Mouse (Mus musculus) limb, embryonic 10.5 days (tissue): ENCODE results near the gene Astn1. TPM values are rescaled to one million over a fixed set of nuclear protein-coding genes. Genes with fewer than 3 reads are reported as not detected.

Experiments used
- DNase-seq: peaks from one replicate; pipeline ENCODE4 v3.0.0-alpha.2; 2017; ENCODE audit warnings: low spot score
- H3K27ac ChIP-seq: fragments of 300-500 bp; sonication (generic); 2 replicates; pipeline ENCODE4 v1.5.1; 2016; ENCODE audit warnings: mild to moderate bottlenecking
- H3K27me3 ChIP-seq: fragments of 300-500 bp; sonication (generic); 2 replicates; pipeline ENCODE4 v1.6.1; 2016; ENCODE audit warnings: low read depth, mild to moderate bottlenecking; ENCODE audit not compliant: poor library complexity, severe bottlenecking
- H3K36me3 ChIP-seq: fragments of 300-500 bp; sonication (generic); 2 replicates; pipeline ENCODE4 v1.6.1; 2016; ENCODE audit warnings: mild to moderate bottlenecking, moderate library complexity
- H3K4me1 ChIP-seq: fragments of 300-500 bp; sonication (generic); 2 replicates; pipeline ENCODE4 v1.6.1; 2016
- H3K4me3 ChIP-seq: fragments of 300-500 bp; sonication (generic); 2 replicates; pipeline ENCODE4 v1.5.1; 2016; ENCODE audit warnings: mild to moderate bottlenecking, moderate library complexity
- H3K9me3 ChIP-seq: fragments of 300-500 bp; sonication (generic); replicated peaks from 2 replicates; pipeline ENCODE4 v1.6.1; 2016; ENCODE audit warnings: mild to moderate bottlenecking
- WGBS: fragments of 180-500 bp; shearing (Covaris S2); methylation state at CpG from one replicate; pipeline ENCODE4 v1.1.7; 2016; 5-methylcytosine and 5-hydroxymethylcytosine counted together
- polyA plus RNA-seq: library from polyadenylated mRNA; unstranded; fragments of >200 nt; fragmentation: Nextera tagmentation; extraction: Ambion mirVana; gene quantifications from 2 replicates; pipeline ENCODE4 v1.2.1, GENCODE M21; 2016

Astn1 gene
- polyA plus RNA-seq, 1 experiment from 2014 or later: 2.8 TPM

- no peaks in the 10 kb centered on the region for H3K36me3 ChIP-seq
- H3K9me3 ChIP-seq: no peaks in the 10 kb centered on the region
- 42% methylated on average over 3 of the region's 3 CpGs for WGBS
- H3K4me1 ChIP-seq: peaks cover 15% of the 10 kb centered on the region; the same call in 1 of the 2 replicates
- no peak overlapping the region for H3K27ac ChIP-seq
- no peaks in the 10 kb centered on the region for H3K27me3 ChIP-seq
- H3K4me3 ChIP-seq: no peak overlapping the region
- peak; percentile 73 for DNase-seq
These were observed 308.0 kb downstream of the Astn1 start for GRCm38 (mm10) chr1:158669971-158670592.

- 58% methylated on average over 1 of the region's 1 CpGs for WGBS
- no peak overlapping the region for H3K4me3 ChIP-seq
- H3K27me3 ChIP-seq: no peaks in the 10 kb centered on the region
- H3K4me1 ChIP-seq: no peaks in the 10 kb centered on the region
- no peak for DNase-seq
- no peaks in the 10 kb centered on the region for H3K9me3 ChIP-seq
- no peaks in the 10 kb centered on the region for H3K36me3 ChIP-seq
- no peak overlapping the region for H3K27ac ChIP-seq
These were observed 325.7 kb downstream of the Astn1 start for GRCm38 (mm10) chr1:158687726-158688125.

- Histone ChIP-seq H3K36me3 (no peaks in the 10 kb centered on the region), H3K27me3 (no peaks in the 10 kb centered on the region), H3K27ac (no peak overlapping the region), H3K4me3 (no peak overlapping the region), H3K4me1 (no peaks in the 10 kb centered on the region), H3K9me3 (no peaks in the 10 kb centered on the region)
- DNase-seq: no peak
- 69% methylated on average over 3 of the region's 3 CpGs for WGBS
These were observed 335.4 kb downstream of the Astn1 start for GRCm38 (mm10) chr1:158697423-158697822.

DNA sequence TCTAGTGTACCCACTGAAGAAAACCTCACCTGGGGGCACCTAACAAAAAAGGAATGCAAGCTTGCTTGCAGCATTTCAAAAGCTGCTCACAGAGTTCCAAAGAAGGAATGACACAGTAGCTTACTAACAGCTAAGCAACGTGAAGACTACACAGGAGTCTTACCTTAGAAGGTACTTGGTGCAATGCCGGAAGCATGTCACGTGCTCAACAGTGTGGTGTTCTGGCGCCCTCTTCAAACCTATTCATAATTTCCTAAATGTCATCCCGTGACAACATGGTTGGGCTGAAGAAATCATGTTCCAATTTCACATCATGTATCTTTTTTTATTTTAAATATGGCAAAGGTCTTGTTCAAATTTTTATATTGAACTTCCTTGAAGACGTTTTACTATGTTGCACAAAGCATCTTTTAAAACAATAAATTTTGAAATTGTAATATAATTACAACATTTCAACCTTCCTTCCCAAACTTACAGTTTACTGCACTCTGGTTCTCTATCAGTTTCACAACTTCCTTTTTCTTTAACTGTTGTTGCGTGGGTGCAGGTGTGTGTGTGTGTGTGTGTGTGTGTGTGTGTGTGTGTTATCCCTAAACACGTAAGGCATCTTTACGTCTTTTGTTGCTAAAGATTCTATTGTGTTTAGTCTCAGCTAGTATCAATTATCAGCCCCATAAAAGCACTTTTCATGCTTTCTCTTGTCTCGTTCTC lies 335.9 kb downstream of the Astn1 start:
- H3K9me3 ChIP-seq: no peaks in the 10 kb centered on the region
- WGBS: 90% methylated on average over 10 of the region's 10 CpGs
- H3K27me3 ChIP-seq: no peaks in the 10 kb centered on the region
- no peak for DNase-seq
- no peaks in the 10 kb centered on the region for H3K36me3 ChIP-seq
- H3K27ac ChIP-seq: no peak overlapping the region
- no peak overlapping the region for H3K4me3 ChIP-seq
- H3K4me1 ChIP-seq: no peaks in the 10 kb centered on the region

- Histone ChIP-seq H3K4me3 (no peak overlapping the region), H3K27me3 (no peaks in the 10 kb centered on the region), H3K4me1 (no peaks in the 10 kb centered on the region), H3K9me3 (no peaks in the 10 kb centered on the region), H3K36me3 (no peaks in the 10 kb centered on the region), H3K27ac (no peak overlapping the region)
- WGBS: 95% methylated on average over 2 of the region's 2 CpGs
- no peak for DNase-seq
These were observed 337.2 kb downstream of the Astn1 start for GRCm38 (mm10) chr1:158699276-158699675.

GRCm38 (mm10) chr1:158700147-158700546 lies 338.1 kb downstream of the Astn1 start:
- WGBS: 87% methylated on average over 2 of the region's 2 CpGs
- Histone ChIP-seq H3K27ac (no peak overlapping the region), H3K4me1 (no peaks in the 10 kb centered on the region), H3K27me3 (no peaks in the 10 kb centered on the region), H3K4me3 (no peak overlapping the region), H3K9me3 (no peaks in the 10 kb centered on the region), H3K36me3 (no peaks in the 10 kb centered on the region)
- no peak for DNase-seq

- no peaks in the 10 kb centered on the region for H3K27me3 ChIP-seq
- H3K9me3 ChIP-seq: no peaks in the 10 kb centered on the region
- H3K36me3 ChIP-seq: no peaks in the 10 kb centered on the region
- DNase-seq: no peak
- WGBS: 98% methylated on average over 1 of the region's 1 CpGs
- no peak overlapping the region for H3K4me3 ChIP-seq
- H3K4me1 ChIP-seq: no peaks in the 10 kb centered on the region
- no peak overlapping the region for H3K27ac ChIP-seq
These were observed 339.3 kb downstream of the Astn1 start for GRCm38 (mm10) chr1:158701336-158701735.

GRCm38 (mm10) chr1:158713301-158714095 lies 351.4 kb downstream of the Astn1 start:
- H3K9me3 ChIP-seq: no peaks in the 10 kb centered on the region
- H3K27me3 ChIP-seq: no peaks in the 10 kb centered on the region
- H3K4me3 ChIP-seq: no peak overlapping the region
- no peaks in the 10 kb centered on the region for H3K36me3 ChIP-seq
- 36% methylated on average over 5 of the region's 5 CpGs for WGBS
- H3K27ac ChIP-seq: no peak overlapping the region
- no peaks in the 10 kb centered on the region for H3K4me1 ChIP-seq
- peak; percentile 40 for DNase-seq

DNA sequence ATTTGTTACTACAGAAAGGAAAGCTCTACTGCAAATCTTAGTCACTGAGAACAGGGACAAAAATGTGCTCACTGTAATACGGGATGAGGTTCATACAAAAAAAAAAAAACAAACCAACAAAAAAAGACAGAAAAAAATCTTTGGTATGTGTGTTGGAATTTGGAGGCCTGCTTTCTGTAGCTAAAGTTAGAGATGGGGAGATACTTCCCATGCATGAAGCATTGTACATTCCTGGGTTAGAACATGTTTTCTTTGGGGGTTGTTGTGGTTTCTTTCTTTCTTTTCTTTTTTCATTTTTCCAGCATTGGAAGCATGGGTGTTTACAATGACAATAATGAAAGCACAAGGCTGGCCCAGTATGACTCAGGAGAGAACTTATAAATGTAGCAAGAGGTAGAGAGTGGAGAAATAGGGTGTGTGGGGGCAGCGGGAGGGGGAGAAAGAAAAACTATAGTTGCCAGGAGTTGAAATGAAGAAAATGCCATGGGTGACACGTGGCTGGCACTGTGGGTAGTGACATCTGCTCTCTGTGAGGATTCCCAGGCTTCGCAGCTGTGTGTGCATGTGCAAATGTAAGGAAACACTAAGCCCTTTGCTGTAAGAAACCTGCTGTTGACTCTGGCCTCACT lies 370.9 kb downstream of the Astn1 start:
- no peak for DNase-seq
- H3K4me1 ChIP-seq: no peaks in the 10 kb centered on the region
- 72% methylated on average over 4 of the region's 4 CpGs for WGBS
- no peaks in the 10 kb centered on the region for H3K36me3 ChIP-seq
- H3K4me3 ChIP-seq: no peak overlapping the region
- H3K27me3 ChIP-seq: no peaks in the 10 kb centered on the region
- H3K9me3 ChIP-seq: no peaks in the 10 kb centered on the region
- H3K27ac ChIP-seq: no peak overlapping the region

- 58% methylated on average over 5 of the region's 5 CpGs for WGBS
- Histone ChIP-seq H3K36me3 (no peaks in the 10 kb centered on the region), H3K4me3 (no peak overlapping the region), H3K4me1 (peaks cover 7% of the 10 kb centered on the region), H3K9me3 (no peaks in the 10 kb centered on the region), H3K27me3 (no peaks in the 10 kb centered on the region), H3K27ac (no peak overlapping the region)
- DNase-seq: no peak
These were observed 377.3 kb downstream of the Astn1 start for GRCm38 (mm10) chr1:158739132-158739919.

DNA sequence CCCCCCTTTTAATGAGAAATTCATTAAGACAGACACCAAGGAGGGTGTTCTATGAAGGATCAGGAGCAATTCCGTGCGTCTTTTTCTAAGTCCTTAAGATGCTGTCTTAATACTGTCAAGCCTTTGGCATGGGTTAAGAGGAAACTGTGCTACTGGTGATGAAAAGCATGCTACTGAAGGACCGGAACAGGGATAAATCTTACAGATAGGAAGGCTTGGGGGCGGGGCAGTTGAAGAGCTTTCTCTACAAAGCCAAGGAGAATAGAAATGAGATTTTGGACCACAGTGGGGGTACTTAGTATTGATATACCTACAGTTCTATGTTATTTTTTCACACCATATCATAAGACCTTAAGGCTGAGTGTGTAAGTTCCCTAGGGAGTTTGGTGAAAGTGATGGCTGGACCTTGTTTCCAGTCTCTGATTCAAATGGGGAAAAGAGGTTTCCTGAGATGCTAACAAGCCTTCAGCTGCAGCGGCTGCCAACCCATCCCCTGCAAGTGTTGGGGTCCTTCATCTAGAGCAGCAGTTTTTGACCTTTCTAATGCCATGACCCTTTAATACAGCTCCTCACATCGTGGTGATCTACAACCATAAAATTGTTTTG lies 378.2 kb downstream of the Astn1 start:
- no peaks in the 10 kb centered on the region for H3K27me3 ChIP-seq
- H3K36me3 ChIP-seq: no peaks in the 10 kb centered on the region
- DNase-seq: no peak
- no peak overlapping the region for H3K4me3 ChIP-seq
- H3K4me1 ChIP-seq: peaks cover 7% of the 10 kb centered on the region
- no peak overlapping the region for H3K27ac ChIP-seq
- H3K9me3 ChIP-seq: no peaks in the 10 kb centered on the region
- WGBS: 75% methylated on average over 6 of the region's 6 CpGs

GRCm38 (mm10) chr1:158740949-158741348 lies 378.9 kb downstream of the Astn1 start:
- DNase-seq: no peak

More at GRCm38 (mm10) chr1:158740949-158741348, 378.9 kb downstream of the Astn1 start:
- no peaks in the 10 kb centered on the region for H3K36me3 ChIP-seq
- no peaks in the 10 kb centered on the region for H3K27me3 ChIP-seq
- H3K4me3 ChIP-seq: no peak overlapping the region
- no peak overlapping the region for H3K27ac ChIP-seq
- peaks cover 7% of the 10 kb centered on the region for H3K4me1 ChIP-seq
- 88% methylated on average over 5 of the region's 5 CpGs for WGBS
- H3K9me3 ChIP-seq: no peaks in the 10 kb centered on the region
